In genomic region chr9:21961366-21961980, GRCm38 (mm10) we compare ENCODE assay signal across 1 mouse cellular context.
TF ChIP-seq lines count a peak whose summit lies in the region.

No protein-coding gene starts in this region.

TF ChIP-seq in MEL, 35 proteins besides CTCF, POLR2A, EP300 and RAD21:
- TF ChIP-seq E2F4 (IDR thresholded peaks at IDR 0.05; ENCODE audit: borderline replicate concordance, low read depth, low read length) (no peak), GATA1 (IDR thresholded peaks at IDR 0.05; ENCODE audit: low read depth, low read length) (0 out of 2 replicates have a peak, but pooled peaks have one; percentile 26)
TF ChIP-seq in MEL: peak in this region for 1.
